Mouse (Mus musculus) spleen, adult 2 months (tissue): ENCODE results near the gene Tinag. TPM values are rescaled to one million over a fixed set of nuclear protein-coding genes. Genes with fewer than 3 reads are reported as not detected.

Source experiments
- DNase-seq, 2 experiments: peaks; one replicate each; pipeline versions ENCODE4 v3.0.0 to v3.0.0-alpha.2; 2012 to 2021; ENCODE audit warnings: low spot score in 2 of 2, low read depth in 1 of 2
- H3K27ac ChIP-seq: fragments of 200-500 bp; 2 replicates; pipeline ENCODE4 v1.5.1; 2012; ENCODE audit warnings: low read length, inconsistent platforms; ENCODE audit not compliant: insufficient read depth
- H3K27me3 ChIP-seq: fragments of 200-500 bp; 2 replicates; pipeline ENCODE4 v1.6.1; 2012; ENCODE audit warnings: mild to moderate bottlenecking, moderate library complexity, low read length, inconsistent platforms; ENCODE audit not compliant: control insufficient read depth, insufficient read depth
- H3K36me3 ChIP-seq: fragments of 200-500 bp; 2 replicates; pipeline ENCODE4 v1.6.1; 2012; ENCODE audit warnings: mild to moderate bottlenecking, low read length, inconsistent platforms; ENCODE audit not compliant: control insufficient read depth, insufficient read depth
- H3K4me1 ChIP-seq: fragments of 200-500 bp; 2 replicates; pipeline ENCODE4 v1.6.1; 2011; ENCODE audit warnings: inconsistent platforms; ENCODE audit not compliant: control insufficient read depth, insufficient read depth, insufficient read length
- H3K4me3 ChIP-seq: fragments of 200-500 bp; 2 replicates; pipeline ENCODE4 v1.5.1; 2011; ENCODE audit warnings: mild to moderate bottlenecking, inconsistent platforms; ENCODE audit not compliant: insufficient read depth, insufficient read length; ENCODE audit errors: extremely low read depth
- CTCF ChIP-seq: fragments of 200-500 bp; IDR thresholded peaks from 2 replicates; pipeline ENCODE4 v1.5.1; 2011; ENCODE audit warnings: mild to moderate bottlenecking, inconsistent platforms; ENCODE audit not compliant: insufficient read depth, insufficient read length, insufficient replicate concordance; ENCODE audit errors: extremely low read depth
- POLR2A ChIP-seq: fragments of 200-500 bp; IDR thresholded peaks from 2 replicates; pipeline ENCODE4 v1.6.1; 2011; ENCODE audit warnings: low read depth, low read length, inconsistent platforms
- WGBS: fragments of 180-500 bp; shearing (Covaris S2); methylation state at CpG from one replicate; pipeline ENCODE4 v1.1.7; 2018; 5-methylcytosine and 5-hydroxymethylcytosine counted together
- polyA plus RNA-seq: library from polyadenylated mRNA; depleted of rRNA; stranded (reverse); fragments of >200 nt; gene quantifications from 2 replicates; pipeline ENCODE4 v1.2.3, GENCODE M21; 2012

Tinag gene
- polyA plus RNA-seq, 1 experiment: not detected

- Histone ChIP-seq H3K27ac (no peak overlapping the region), H3K27me3 (no peaks in the 10 kb centered on the region), H3K4me3 (no peak overlapping the region), H3K4me1 (no peaks in the 10 kb centered on the region), H3K36me3 (no peaks in the 10 kb centered on the region)
- WGBS: 92% methylated on average over 5 of the region's 5 CpGs
- TF ChIP-seq POLR2A (no peak), CTCF (no peak)
- DNase-seq: no peak
Observed at GRCm38 (mm10) chr9:77046067-77046715, 597 bp upstream of the Tinag start.

GRCm38 (mm10) chr9:77035361-77035760 is 10.2 kb downstream of the Tinag start:
- Histone ChIP-seq H3K4me1 (no peaks in the 10 kb centered on the region), H3K27ac (no peak overlapping the region), H3K27me3 (no peaks in the 10 kb centered on the region), H3K4me3 (no peak overlapping the region), H3K36me3 (no peaks in the 10 kb centered on the region)
- WGBS: 75% methylated on average over 2 of the region's 2 CpGs
- TF ChIP-seq CTCF (no peak), POLR2A (no peak)
- no peak for DNase-seq

- DNase-seq: no peak
- H3K4me1 ChIP-seq: no peaks in the 10 kb centered on the region
- no peaks in the 10 kb centered on the region for H3K27me3 ChIP-seq
- no peak overlapping the region for H3K4me3 ChIP-seq
- TF ChIP-seq POLR2A: no peak
- TF ChIP-seq CTCF: no peak
- H3K36me3 ChIP-seq: no peaks in the 10 kb centered on the region
- H3K27ac ChIP-seq: no peak overlapping the region
- 89% methylated on average over 9 of the region's 9 CpGs for WGBS
Observed at GRCm38 (mm10) chr9:77032430-77033154, 13.0 kb downstream of the Tinag start.

DNA sequence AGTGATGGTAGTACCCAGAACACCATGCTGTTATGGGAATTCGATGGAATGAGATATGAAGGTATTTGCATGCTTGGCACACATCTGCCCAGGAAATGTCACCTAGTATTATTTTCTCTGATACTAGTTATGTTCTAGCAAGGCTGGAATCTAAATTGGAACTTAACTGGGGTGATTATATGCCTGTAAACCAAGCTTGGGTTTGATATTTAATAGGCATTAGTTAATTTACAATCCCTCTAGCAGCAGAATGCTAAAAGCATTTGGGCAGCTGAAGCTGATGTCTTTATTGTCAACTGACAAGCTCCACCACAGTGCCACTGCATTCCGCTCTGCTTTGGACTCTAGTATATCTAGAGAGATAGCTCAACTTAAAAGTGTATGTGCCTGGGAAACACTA is 20.3 kb downstream of the Tinag start:
- no peaks in the 10 kb centered on the region for H3K36me3 ChIP-seq
- WGBS: 87% methylated on average over 2 of the region's 2 CpGs
- H3K27ac ChIP-seq: no peak overlapping the region
- DNase-seq: no peak
- H3K4me3 ChIP-seq: no peak overlapping the region
- no peak for TF ChIP-seq CTCF
- H3K4me1 ChIP-seq: no peaks in the 10 kb centered on the region
- H3K27me3 ChIP-seq: no peaks in the 10 kb centered on the region

GRCm38 (mm10) chr9:77018935-77019334 is 26.7 kb downstream of the Tinag start:
- no peak for DNase-seq
- no peaks in the 10 kb centered on the region for H3K4me1 ChIP-seq
- TF ChIP-seq CTCF: no peak
- no peak for TF ChIP-seq POLR2A
- WGBS: 71% methylated on average over 4 of the region's 4 CpGs
- no peak overlapping the region for H3K27ac ChIP-seq
- no peaks in the 10 kb centered on the region for H3K36me3 ChIP-seq
- no peaks in the 10 kb centered on the region for H3K27me3 ChIP-seq
- H3K4me3 ChIP-seq: no peak overlapping the region

DNA sequence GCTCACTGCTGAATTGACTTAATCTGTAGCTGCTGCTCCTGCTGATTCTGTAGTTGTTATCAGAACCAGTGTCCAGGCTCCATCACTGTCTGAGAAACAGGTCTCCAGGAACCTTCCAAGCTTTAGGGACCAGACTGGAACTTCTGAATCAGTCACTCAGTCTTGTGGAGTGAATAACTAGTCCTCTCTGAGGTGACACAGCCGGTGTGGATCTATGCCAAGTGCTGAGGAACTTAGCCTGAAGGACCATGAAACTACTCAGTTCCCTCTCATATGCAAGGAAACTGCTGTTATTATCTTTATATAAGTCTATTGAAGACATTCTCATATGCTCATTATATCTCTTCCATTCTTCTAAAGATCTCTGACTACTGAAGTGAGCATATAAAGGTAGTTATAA is 49.6 kb downstream of the Tinag start:
- no peak for TF ChIP-seq CTCF
- no peak for TF ChIP-seq POLR2A
- no peak for DNase-seq
- Histone ChIP-seq H3K4me1 (no peaks in the 10 kb centered on the region), H3K27ac (no peak overlapping the region), H3K36me3 (no peaks in the 10 kb centered on the region), H3K4me3 (no peak overlapping the region), H3K27me3 (no peaks in the 10 kb centered on the region)
- 85% methylated on average over 1 of the region's 1 CpGs for whole genome bisulfite sequencing

GRCm38 (mm10) chr9:76989946-76990345 is 55.6 kb downstream of the Tinag start:
- H3K4me1 ChIP-seq: no peaks in the 10 kb centered on the region
- no peak overlapping the region for H3K4me3 ChIP-seq
- no peaks in the 10 kb centered on the region for H3K27me3 ChIP-seq
- no peaks in the 10 kb centered on the region for H3K36me3 ChIP-seq
- no peak for DNase-seq
- no peak overlapping the region for H3K27ac ChIP-seq
- no peak for TF ChIP-seq POLR2A
- no peak for TF ChIP-seq CTCF
